Mouse (Mus musculus): ENCODE measurements around the gene Herc2.
"Not testable (repeated sequence)": the region's sequence is repeated elsewhere in the genome, so short reads cannot be mapped to it uniquely, and the experiment has no call there.

The Herc2 gene

GRCm38 (mm10) chr7:56049831-56050321 is at the start of gene Herc2:
Herc2 (plus strand) TSS chr7:56050196.
- peak; percentile 100 for DNase-seq (ENCODE audit: low read depth, low spot score)

- no peak for DNase-seq (ENCODE audit: low read depth, low spot score)
These were observed 39.5 kb upstream of the Herc2 start for GRCm38 (mm10) chr7:56010318-56011017.

GRCm38 (mm10) chr7:56011018-56011333 is 39.0 kb upstream of the Herc2 start:
- peak; percentile 66 for DNase-seq (ENCODE audit: low read depth, low spot score)

GRCm38 (mm10) chr7:56013261-56014001 is 36.6 kb upstream of the Herc2 start:
- no peak for DNase-seq (ENCODE audit: low read depth, low spot score)

- DNase-seq (ENCODE audit: low read depth, low spot score), result not testable (repeated sequence)
These were observed 35.8 kb upstream of the Herc2 start for GRCm38 (mm10) chr7:56014002-56014702.

GRCm38 (mm10) chr7:56015172-56015571 is 34.8 kb upstream of the Herc2 start:
- DNase-seq (ENCODE audit: low read depth, low spot score), result no peak

GRCm38 (mm10) chr7:56015837-56016236 is 34.2 kb upstream of the Herc2 start:
- DNase-seq (ENCODE audit: low read depth, low spot score), result no peak

GRCm38 (mm10) chr7:56017761-56018160 is 32.2 kb upstream of the Herc2 start:
- no peak for DNase-seq (ENCODE audit: low read depth, low spot score)

- peak; percentile 42 for DNase-seq (ENCODE audit: low read depth, low spot score)
These were observed 31.5 kb upstream of the Herc2 start for GRCm38 (mm10) chr7:56018446-56018971.

GRCm38 (mm10) chr7:56018972-56019929 is 30.7 kb upstream of the Herc2 start:
- peak; percentile 84 for DNase-seq (ENCODE audit: low read depth, low spot score)

GRCm38 (mm10) chr7:56019930-56020253 is 30.1 kb upstream of the Herc2 start, which contains the start of gene Nipa1:
Nipa1 (minus strand) TSS chr7:56019954.
- DNase-seq (ENCODE audit: low read depth, low spot score), result no peak

- no peak for DNase-seq (ENCODE audit: low read depth, low spot score)
These were observed 26.4 kb upstream of the Herc2 start for GRCm38 (mm10) chr7:56023586-56023985.

GRCm38 (mm10) chr7:56042353-56042752 is 7.6 kb upstream of the Herc2 start:
- peak; percentile 91 for DNase-seq (ENCODE audit: low read depth, low spot score)

- DNase-seq (ENCODE audit: low read depth, low spot score), result no peak
These were observed 6.3 kb upstream of the Herc2 start for GRCm38 (mm10) chr7:56043577-56044266.

- no peak for DNase-seq (ENCODE audit: low read depth, low spot score)
These were observed 5.7 kb upstream of the Herc2 start for GRCm38 (mm10) chr7:56044267-56044629.

GRCm38 (mm10) chr7:56047178-56047577 is 2.8 kb upstream of the Herc2 start:
- DNase-seq (ENCODE audit: low read depth, low spot score), result no peak

GRCm38 (mm10) chr7:56050487-56050911 is 503 bp downstream of the Herc2 start:
- DNase-seq (ENCODE audit: low read depth, low spot score), result peak; percentile 58

GRCm38 (mm10) chr7:56052996-56053395 is 3.0 kb downstream of the Herc2 start:
- DNase-seq (ENCODE audit: low read depth, low spot score), result no peak

GRCm38 (mm10) chr7:56055338-56055737 is 5.3 kb downstream of the Herc2 start:
- DNase-seq (ENCODE audit: low read depth, low spot score), result peak; percentile 82

GRCm38 (mm10) chr7:56064876-56065275 is 14.9 kb downstream of the Herc2 start:
- no peak for DNase-seq (ENCODE audit: low read depth, low spot score)
